Mouse (Mus musculus): ENCODE data around the gene Ubtf. TPM values are rescaled to one million over a fixed set of nuclear protein-coding genes. Genes with fewer than 3 reads are reported as not detected.

Gene Ubtf
- total RNA-seq, 2 experiments from 2014 or later: 114 to 125 TPM

DNA sequence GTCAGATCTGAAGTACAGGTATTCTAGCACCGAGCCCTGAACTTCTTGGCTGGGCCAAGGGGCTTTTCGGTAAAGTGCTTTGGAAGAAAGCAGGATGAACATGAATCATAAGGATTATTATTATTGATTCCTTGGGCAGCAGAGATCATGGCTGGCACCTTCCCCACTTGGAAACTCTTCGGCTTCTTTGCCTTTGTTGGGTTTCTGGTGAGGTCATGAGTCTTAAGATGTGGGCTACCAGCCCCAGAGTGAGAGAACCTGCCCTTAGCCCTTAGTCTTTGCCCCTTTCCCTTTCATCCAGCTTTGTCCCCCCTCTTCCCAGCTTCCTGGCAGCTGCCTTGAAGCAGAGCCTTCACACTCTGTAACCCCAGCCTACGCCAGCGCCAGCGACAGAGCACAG, 2.4 kb upstream of the Ubtf start:
- no peak for DNase-seq (ENCODE audit: low spot score in 2 of 2)
- intact Hi-C loops (cut with DNase I): no loop called here

DNA sequence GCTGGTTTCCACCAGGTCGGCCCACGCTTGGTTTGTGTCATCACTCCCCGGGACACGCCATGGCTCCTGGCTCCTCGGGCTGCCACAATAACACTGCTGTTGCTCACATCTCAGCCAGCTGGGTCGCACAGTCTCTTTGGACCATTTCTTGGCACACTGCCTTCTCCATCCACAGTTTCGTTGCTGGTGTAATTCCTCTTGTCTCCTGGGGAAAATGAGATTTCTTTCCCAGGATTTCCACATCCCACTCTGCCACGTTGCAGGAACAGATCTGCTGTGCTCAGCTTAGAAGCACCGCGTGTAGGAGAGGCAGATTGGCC, 1.1 kb upstream of the Ubtf start:
- DNase-seq (ENCODE audit: low spot score in 2 of 2): peak; percentile 73 to 81
- intact Hi-C loops (cut with DNase I): loop anchor here (1.0 kb wide), 1 partner anchor 74 kb away; no protein-coding TSS in a partner anchor

DNA sequence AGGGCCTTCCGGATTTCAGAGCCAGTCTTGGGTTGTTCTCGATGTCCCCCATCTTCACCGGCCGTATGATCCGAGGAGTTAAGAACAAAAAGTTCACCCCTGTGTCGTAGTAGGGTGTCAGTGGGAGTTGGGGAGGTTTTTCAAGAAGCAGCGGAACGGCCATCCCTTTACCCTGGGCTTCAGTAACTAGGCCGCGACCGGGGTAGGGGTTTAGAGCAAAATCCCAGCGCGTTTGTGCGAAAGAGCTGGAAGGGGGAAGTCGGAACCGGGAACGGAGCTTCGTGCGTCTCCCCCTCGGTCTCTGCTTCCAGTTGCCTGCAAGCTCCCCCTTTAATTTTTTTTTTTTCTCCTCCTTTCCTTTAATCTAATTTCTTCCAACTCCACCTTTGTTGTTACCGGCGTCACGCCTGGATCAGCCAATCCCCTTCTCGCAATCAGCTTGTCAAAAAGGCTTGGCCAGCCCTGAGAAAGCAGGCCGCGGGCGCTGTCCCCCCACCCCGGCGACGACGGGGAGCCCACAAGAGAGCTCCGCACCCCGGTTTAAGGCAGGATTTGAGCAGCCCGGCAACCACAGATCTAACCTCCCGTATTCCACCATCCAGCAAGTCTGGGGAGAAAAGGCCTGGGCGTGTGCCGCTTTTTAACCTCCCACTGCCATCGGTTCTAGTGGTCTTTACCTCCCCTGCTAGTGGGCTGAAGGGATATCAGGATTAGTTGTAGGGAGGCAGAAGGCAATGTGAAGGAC, 571 bp upstream of the Ubtf start:
- peak; percentile 90 to 91 for DNase-seq (ENCODE audit: low spot score in 2 of 2)
- intact Hi-C loops (cut with DNase I): loop anchor here (1.0 kb wide), 1 partner anchor 74 kb away; no protein-coding TSS in a partner anchor

DNA sequence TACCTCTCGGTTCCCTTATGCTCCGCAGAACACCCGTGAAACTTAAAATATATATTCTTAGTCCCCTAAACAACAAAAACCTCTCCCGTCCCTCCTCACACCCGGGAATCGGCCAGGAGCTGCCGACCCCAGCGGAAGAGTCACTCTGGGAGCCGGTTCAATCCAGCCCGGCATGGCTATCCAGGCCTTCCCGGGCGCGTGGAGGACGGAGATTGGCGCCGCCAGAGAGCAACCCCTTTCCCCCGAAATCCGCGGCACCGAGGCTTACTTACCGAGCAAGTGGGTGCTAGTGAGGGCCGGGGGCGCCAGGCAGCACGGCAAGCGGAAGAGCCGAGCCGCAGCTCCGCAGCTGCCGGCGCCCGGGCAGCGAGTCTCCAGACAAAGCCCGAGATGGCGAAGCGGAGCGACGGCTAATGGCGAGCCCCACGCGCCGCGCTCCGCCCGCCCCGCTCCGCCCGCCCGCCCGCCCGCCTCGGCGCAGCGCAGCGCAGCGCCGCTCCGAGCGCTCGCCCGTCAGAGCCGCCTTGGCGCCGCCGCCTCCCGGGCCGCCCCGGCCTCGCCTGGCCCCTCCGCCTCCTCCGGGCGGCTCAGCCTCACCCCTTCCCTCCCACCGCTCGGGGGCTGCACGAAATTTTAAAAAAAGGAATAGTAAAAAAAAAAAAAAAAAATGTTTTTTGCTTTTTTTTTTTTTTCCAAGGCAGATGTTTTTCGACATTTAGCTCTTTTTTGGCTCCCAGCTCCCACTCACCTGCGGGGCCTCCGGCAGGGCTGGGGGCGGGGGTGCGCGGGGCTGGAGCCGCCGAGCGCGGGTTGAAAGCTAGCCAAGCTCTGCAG, 749 bp downstream of the Ubtf start:
- intact Hi-C loops (cut with DNase I): no loop called here
- peak; percentile 64 to 65 for DNase-seq (ENCODE audit: low spot score in 2 of 2)

DNA sequence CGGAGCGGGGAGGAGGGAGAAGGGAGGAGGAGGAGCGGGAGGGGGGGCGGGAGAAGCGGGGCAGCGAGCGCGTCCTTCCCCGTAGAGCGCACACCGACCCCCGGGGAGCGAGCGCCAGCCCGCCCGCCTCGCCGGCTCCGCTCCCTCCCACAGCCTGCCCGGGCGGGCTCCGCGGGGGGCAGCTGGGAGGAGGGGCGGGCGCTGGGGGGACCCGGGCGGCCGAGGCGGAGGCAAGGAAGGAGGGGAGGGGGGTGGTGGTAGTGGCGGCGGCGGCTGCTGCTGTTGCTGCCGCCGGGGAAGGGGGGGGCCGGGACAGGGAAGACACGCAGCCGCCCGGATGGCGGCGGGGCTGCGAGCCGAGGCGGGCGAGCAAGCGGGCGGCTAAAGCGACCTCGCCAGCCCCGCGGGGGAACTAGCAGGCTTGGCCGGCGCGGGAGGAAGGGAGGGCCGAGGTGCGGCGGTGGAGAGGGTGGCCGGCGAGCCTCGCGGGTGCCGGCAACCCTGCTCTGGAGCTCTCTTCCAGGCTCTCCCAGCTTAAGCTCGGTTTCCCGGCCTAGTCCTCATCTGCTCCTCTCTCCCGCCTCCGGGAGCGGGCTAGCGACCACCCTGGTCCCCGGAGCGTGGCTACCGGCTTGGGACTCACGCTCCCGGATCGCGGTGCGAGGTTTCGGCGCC, 1.5 kb downstream of the Ubtf start:
- intact Hi-C loops (cut with DNase I): loop anchor here (2.0 kb wide), 1 partner anchor 21 kb away; the partner anchor contains the start of gene Atxn7l3
- peak; percentile 41 to 60 for DNase-seq (ENCODE audit: low spot score in 2 of 2)

DNA sequence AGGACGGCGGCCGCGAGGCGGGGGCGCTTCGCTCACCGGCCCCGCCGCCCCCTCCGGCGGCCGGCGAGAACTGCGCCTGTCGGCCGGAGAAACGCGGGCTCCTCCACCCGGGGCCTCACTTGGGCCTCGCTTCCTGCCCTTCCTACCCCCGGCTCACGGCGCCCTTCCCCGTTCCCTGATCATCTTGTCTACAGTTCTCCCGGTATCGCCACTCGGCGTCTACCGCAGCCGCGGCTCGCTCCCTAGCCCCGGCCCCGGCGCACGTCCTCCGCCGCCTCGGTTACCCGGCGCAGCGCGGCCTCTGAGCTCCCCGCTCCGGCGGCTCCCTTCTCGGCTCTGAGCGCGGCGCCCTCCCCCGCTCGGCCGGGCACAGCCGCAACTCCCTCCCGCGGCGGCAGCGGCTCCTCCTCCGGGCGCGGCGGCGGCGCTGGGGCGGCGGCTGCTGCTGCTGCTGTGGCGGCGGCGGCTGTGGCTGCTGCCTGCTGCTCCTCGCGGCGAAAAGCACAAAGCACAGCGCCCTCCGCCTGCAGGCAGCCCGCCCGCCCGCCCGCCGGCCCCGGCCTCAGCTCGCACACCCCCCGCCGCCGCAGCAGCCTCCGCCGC, 2.1 kb downstream of the Ubtf start:
- DNase-seq (ENCODE audit: low spot score in 2 of 2): peak; percentile 58 to 77
- intact Hi-C loops (cut with DNase I): loop anchor here (2.0 kb wide), 1 partner anchor 21 kb away; the partner anchor contains the start of gene Atxn7l3

DNA sequence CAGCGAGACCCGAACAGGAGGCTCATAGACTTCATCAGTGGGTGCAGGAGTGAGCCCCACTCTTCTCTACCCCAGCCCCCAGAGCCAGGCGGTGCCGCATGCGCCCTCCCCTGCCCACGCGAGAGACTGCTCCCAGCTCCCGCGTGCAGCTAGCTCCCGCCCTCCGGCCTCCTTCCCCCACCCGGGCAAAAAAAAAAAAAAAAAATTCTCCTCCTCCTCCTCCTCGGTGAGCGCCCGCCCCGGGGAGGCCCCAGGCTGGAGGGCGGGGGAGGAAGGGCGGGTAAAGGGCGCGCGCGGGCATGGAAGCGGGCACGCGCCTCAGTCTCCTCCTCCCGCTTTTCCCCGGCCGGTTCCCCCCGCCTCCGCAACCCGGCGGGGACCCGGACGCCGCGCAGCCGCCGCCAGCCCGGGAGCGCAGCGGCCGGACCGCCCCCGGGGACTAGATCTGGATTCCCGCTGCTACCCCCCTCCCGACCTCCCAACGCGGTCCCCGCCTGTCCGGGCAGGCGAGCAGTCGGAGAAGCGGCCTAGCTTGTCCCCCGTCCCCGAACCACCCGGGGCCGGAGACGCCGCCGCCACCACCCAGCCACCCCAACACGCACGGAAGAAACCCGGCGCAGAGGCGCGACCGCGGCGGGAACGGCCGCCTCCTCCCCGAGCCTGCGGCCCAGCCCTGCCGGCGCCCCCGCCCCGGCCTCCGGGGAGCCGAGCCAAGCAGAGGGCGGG, 2.8 kb downstream of the Ubtf start:
- peak; percentile 82 to 87 for DNase-seq (ENCODE audit: low spot score in 2 of 2)
- intact Hi-C loops (cut with DNase I): loop anchor here (1.0 to 2.0 kb wide), 2 partner anchors 20 to 92 kb away; partner anchors contain the start of gene Atxn7l3

DNA sequence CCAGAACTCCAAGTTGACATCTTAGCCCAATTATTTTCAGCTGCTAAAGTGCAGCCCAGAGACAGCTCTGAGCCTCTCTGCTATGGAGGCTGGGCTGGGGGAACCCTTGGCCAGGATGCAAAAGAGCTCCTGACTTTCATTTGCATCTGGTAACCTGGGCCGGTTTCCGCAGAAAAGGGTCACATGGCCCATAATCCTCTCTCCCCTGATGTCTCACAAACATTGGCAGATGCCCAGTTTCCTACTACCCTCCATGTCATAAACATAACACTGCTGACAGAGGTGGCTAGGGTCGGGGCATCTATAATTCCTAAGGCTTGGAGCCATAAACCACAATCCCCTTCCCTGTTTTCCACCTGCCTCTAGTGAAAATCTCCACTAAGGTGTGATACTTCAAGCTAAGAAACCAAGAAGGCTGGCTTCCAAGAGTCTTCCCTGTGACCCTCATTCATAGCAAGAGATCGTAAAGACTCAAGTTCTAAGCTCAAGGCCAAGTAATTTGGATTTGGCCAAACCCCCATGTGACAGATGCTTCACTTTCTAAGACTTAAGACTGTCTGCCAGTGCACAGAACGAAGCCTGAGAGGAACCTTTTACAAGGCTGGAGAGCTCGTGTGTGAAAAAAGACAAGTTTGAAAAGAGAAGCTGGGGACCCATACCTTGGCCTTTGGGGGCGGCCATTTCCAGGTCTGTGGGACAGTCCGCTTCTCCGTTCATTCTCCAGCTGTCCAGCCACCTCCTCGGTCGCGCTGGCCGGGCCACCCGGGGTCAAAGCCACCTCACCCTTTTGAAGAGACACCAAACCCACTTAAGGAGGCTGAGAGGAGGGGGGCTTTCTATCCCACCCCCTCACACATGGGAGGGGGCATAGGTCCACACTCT, 3.6 kb downstream of the Ubtf start:
- no peak for DNase-seq (ENCODE audit: low spot score in 2 of 2)
- intact Hi-C loops (cut with DNase I): loop anchor here (1.0 to 2.0 kb wide), 2 partner anchors 19 to 92 kb away; partner anchors contain the start of gene Atxn7l3

DNA sequence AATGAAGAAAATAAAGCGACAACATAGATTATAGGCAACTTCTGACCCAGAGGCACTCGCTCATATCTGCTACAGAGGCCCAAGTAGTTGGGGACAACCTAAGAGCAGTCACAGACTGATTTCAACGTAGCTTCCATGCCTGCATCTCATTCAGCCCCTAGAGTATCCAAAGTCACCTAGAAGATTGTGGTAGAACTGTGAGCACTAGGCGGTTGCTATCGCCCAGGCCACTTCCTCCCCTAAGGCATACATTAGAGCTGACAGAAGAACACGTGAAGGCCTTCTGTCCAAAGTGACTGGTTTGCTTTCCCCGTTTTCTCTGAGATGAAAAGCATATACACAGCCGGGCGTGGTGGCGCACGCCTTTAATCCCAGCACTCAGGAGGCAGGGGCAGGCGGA, 5.2 kb downstream of the Ubtf start:
- intact Hi-C loops (cut with DNase I): no loop called here

DNA sequence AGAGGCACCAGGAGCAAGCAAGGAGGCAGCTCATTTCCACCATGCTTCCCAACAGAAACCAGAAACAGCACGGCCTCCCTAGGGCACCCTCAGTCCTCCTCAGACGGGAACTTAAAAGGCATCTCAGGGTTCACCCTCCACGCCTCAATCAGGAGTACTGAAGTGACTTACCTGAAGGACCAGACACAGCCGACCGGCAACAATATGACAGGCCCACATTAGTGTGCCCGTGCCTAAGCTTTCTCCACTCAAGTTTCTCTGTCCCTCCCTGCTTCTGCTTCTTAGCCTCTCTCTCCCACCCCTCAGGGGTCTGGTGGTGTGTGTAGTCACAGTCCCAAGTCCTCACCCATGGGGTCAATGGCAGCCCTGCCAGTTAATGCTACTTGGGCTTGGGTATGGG, 7.0 kb downstream of the Ubtf start:
- intact Hi-C loops (cut with DNase I): no loop called here
- DNase-seq (ENCODE audit: low spot score in 2 of 2): no peak

More for the DNA sequence above, 5.2 kb downstream of the Ubtf start:
- no peak for DNase-seq (ENCODE audit: low spot score in 2 of 2)

DNA sequence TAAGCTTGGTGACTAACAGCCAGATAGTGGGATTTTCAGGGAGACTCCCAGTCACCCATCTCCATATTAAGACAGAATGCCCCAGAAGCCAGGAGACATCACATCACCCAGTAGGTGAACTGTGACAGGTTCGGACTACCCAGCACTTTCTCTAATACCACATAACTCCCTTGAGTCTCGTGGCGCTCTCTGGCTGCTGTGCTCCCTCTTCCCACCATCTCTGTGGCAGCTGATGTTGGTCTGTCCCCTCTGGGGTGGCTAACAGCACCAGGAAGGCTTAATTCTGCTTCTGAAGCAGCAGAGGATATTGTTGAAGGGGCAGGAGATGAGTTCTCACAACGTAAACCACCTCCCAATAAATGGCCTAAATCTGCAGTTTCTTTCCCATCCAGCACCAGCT, 7.6 kb downstream of the Ubtf start:
- no peak for DNase-seq (ENCODE audit: low spot score in 2 of 2)
- intact Hi-C loops (cut with DNase I): no loop called here

DNA sequence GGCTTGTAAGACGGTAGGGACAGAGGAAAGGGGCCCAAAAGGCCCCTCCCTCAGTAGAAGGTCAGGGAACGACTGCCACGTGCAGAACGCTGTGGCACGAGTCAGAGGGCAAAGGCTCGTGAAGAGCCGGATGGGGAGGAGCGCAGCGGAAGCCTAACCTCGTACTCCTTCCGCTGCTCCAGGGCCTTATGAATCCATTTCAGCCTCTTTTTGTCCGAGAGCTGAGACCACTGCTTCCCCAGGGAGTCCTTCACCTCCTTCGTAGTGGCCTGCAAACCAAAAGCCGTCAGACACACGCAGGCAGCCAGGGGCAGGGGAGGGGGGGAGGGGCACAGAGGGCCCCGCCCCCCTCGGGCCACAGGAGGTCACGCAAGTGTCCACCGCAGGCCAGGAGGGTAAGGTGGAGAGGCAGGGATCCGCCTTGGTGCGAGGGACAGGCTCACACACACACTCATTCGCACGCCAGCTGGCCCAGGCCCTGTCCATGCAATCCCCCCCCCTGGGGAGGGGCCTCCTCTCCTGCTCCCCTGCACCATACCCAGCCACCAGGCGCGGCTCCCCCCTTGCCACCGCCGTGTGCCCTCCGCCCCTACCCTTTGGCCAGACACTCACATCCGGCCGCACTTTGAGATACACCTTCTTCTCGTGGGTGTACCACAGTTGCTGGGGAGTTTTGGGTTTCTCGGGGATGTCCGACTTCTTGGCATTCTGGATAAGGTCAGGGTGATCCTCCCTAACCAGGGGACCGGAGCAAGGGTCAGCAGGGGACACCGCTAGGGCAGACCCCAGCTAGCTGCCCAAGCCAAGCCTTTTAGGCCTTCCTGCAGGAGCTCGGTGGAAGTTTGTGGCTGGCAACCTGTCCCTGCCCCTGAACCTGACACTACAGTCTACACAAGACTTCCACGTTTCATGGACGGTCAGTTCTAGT, 8.5 kb downstream of the Ubtf start:
- intact Hi-C loops (cut with DNase I): no loop called here
- no peak for DNase-seq (ENCODE audit: low spot score in 2 of 2)

DNA sequence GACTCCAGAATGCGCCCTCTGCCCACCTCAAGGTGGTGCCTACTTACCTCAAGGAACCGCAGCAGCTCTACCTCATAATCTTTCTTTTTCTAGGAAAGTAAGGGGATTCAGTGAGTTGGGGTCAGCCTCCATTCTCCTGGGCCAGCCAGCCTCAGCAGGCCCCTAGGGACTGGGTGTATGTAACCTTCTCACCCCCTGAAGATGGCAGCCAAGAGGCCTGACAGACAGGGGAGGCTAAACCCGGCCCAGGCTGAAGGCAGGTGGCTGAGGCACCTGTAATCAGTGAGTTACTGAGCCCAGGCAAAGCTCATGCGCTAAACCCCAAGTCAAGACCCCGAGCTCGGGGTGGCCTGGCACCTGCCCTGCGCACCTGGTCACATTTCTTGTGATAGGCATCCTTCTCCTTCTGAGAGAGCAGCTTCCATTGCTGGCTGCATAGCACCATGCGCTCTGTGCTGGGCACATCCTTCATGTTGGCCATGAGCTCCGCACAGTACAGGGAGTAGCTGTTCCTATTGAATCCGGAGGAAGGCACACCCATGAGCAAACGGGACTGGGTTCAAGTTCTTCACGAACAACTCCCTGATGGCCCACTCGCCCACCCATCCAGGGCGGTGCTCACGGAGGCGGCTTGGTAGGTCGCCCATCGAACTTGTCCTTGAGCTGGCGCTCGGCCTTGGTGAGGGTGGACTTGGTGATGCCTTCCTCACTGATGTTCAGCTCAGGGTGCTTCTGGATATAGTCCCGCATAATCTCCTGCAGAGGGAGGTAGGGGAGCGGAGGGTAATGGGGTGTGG, 9.5 kb downstream of the Ubtf start:
- no peak for DNase-seq (ENCODE audit: low spot score in 2 of 2)
- intact Hi-C loops (cut with DNase I): loop anchor here (2.0 kb wide), 2 partner anchors 97 to 121 kb away; partner anchors contain the start of genes Grn and Slc25a39

DNA sequence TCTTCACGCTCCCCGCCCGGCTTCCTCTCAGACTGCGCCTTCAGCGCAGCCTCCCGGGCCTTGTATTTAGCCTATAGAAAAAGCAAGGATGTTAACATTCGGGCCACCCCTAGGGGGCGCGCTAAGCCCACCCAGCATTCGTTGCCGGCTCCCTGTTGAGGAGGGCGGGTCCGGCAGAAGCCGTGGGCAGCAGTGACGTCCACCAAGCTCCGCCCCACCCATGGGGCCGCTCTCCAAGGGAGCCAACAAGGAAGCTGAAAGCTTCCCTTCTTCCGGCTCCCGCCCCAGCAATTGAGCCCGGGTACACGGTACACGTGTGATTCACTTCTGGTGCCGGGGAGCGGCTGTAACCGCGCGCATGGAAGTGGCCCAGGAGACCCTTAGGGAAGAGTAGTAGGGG, 10.6 kb downstream of the Ubtf start:
- intact Hi-C loops (cut with DNase I): loop anchor here (2.0 kb wide), 2 partner anchors 98 to 122 kb away; partner anchors contain the start of genes Grn and Slc25a39
- peak; percentile 95 to 97 for DNase-seq (ENCODE audit: low spot score in 2 of 2)

DNA sequence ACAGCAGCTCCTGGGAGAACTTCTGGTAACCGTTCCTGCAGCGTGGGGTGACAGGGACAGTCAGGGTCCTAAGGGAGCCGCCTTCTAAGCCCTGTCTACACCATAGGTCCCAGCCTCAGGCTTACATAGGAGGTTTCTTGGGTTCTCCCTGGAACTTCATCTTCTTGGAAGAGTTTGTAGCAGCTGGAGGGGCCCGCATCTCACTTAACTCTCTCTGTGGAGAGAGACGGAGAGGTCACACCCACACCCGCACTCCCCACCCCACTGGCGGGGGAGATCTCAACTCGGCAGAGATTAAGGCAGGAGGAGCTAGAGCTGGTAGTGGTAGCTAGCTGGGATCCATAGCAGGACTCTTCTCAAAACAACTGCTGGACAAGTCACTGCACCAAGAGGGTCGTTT, 11.4 kb downstream of the Ubtf start:
- DNase-seq (ENCODE audit: low spot score in 2 of 2): no peak
- intact Hi-C loops (cut with DNase I): loop anchor here (2.0 kb wide), 2 partner anchors 99 to 123 kb away; partner anchors contain the start of genes Grn and Slc25a39

DNA sequence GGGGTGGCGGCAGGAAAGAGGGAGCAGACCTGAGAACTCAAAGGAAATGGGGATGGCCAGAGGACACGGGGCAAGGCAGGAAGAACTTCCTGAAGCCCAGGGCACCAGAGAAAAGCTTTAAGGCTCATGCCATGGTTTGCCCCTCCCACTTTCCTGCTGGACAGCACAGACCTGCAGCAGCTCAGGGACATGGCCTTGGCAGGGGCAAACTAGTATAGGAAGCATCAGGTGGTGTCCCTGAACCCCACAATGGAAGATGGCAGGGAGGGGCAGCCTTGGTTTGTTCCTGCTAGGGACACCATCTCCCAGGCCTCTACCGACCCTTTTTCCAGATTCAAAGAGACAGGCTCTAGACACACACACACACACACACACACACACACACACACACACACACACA, 14.2 kb downstream of the Ubtf start:
- DNase-seq (ENCODE audit: low spot score in 2 of 2): no peak

More for the DNA sequence above, 14.2 kb downstream of the Ubtf start:
- intact Hi-C loops (cut with DNase I): no loop called here

All from left cerebral cortex, postnatal 36 days (tissue).